Mouse (Mus musculus) hindbrain, embryonic 13.5 days (tissue): ENCODE measurements around the gene Rasgrp2. TPM values are rescaled to one million over a fixed set of nuclear protein-coding genes. Genes with fewer than 3 reads are reported as not detected.
A peak's percentile ranks its signal among the peaks of the same experiment; 100 is the strongest.

Experiments used
- ATAC-seq: fragments of 200-750 bp; cut with Nextera tagmentation; 2 replicates; pipeline ENCODE4 v1.8.0; 2017; ENCODE audit warnings: moderate TSS enrichment; ENCODE audit not compliant: low FRiP score
- H3K27ac ChIP-seq: fragments of 300-500 bp; sonication (generic); 2 replicates; pipeline ENCODE4 v1.5.1; 2015; ENCODE audit warnings: inconsistent platforms, mild to moderate bottlenecking, moderate library complexity
- H3K27me3 ChIP-seq: fragments of 300-500 bp; sonication (generic); 2 replicates; pipeline ENCODE4 v1.6.1; 2015; ENCODE audit warnings: mild to moderate bottlenecking, inconsistent platforms
- H3K36me3 ChIP-seq: fragments of 300-500 bp; sonication (generic); 2 replicates; pipeline ENCODE4 v1.6.1; 2015; ENCODE audit warnings: mild to moderate bottlenecking, inconsistent platforms
- H3K4me1 ChIP-seq: fragments of 300-500 bp; sonication (generic); replicated peaks from 2 replicates; pipeline ENCODE4 v1.6.1; 2015; ENCODE audit warnings: inconsistent platforms
- H3K4me2 ChIP-seq: fragments of 300-500 bp; sonication (generic); 2 replicates; pipeline ENCODE4 v1.6.1; 2015; ENCODE audit warnings: inconsistent platforms, mild to moderate bottlenecking, moderate library complexity
- H3K4me3 ChIP-seq: fragments of 300-500 bp; sonication (generic); 2 replicates; pipeline ENCODE4 v1.5.1; 2015; ENCODE audit warnings: mild to moderate bottlenecking, inconsistent platforms
- H3K9ac ChIP-seq: fragments of 300-500 bp; sonication (generic); 2 replicates; pipeline ENCODE4 v1.6.1; 2015; ENCODE audit warnings: mild to moderate bottlenecking, inconsistent platforms
- H3K9me3 ChIP-seq: fragments of 300-500 bp; sonication (generic); 2 replicates; pipeline ENCODE4 v1.6.1; 2016; ENCODE audit warnings: inconsistent platforms
- whole genome bisulfite sequencing: fragments of 180-500 bp; shearing (Covaris S2); methylation state at CpG from one replicate; pipeline ENCODE4 v1.1.7; 2015; 5-methylcytosine and 5-hydroxymethylcytosine counted together
- polyA plus RNA-seq: library from polyadenylated mRNA; unstranded; fragments of >200 nt; fragmentation: Nextera tagmentation; extraction: Ambion mirVana; gene quantifications from 2 replicates; pipeline ENCODE4 v1.2.1, GENCODE M21; 2015

Rasgrp2 gene
- polyA plus RNA-seq, 1 experiment from 2014 or later: 42.0 TPM

DNA sequence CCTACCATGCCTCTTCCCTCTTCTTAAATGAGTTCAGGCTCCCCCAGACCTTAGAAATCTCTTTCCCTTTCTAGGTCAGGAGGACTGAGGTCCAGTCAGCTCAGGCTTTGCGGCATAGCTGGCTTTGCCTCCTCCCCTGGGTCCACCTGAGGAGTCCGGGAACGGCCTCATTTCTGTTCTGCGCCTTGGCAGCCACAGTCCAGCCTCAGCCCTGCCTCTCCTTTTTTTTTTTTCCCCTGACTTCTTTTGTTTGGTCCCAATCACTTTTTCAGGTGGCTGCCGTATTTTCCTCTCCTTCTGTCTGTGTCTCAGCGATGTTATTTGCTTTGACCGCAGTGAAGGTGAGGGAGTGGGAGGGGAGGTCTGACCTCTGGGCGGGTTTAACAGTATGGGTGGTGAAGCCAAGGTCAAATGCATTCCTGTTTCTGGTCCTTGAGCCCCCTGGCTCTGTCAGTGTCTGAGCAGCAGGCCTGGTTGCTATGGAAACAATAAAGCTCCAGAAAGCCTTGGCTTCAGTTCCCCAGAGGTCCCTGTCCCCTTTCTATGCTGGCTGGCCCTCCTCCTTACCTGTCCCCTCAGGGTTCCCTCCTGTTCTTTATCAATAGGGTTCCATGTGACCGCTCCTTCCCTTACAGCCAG lies 53.7 kb downstream of the Rasgrp2 start:
- peaks cover 23% of the 10 kb centered on the region for H3K36me3 ChIP-seq
- 29% methylated on average over 9 of the region's 9 CpGs for WGBS
- H3K27ac ChIP-seq: peak overlapping the region; percentile 85
- peak overlapping the region; percentile 22; the same call in 1 of the 2 replicates for H3K4me2 ChIP-seq
- H3K4me3 ChIP-seq: no peak overlapping the region
- peak; percentile 38; the same call in 1 of the 2 replicates for ATAC-seq
- no peaks in the 10 kb centered on the region for H3K9me3 ChIP-seq
- H3K27me3 ChIP-seq: no peaks in the 10 kb centered on the region
- peaks cover 71% of the 10 kb centered on the region for H3K4me1 ChIP-seq
- H3K9ac ChIP-seq: peak overlapping the region; percentile 61

DNA sequence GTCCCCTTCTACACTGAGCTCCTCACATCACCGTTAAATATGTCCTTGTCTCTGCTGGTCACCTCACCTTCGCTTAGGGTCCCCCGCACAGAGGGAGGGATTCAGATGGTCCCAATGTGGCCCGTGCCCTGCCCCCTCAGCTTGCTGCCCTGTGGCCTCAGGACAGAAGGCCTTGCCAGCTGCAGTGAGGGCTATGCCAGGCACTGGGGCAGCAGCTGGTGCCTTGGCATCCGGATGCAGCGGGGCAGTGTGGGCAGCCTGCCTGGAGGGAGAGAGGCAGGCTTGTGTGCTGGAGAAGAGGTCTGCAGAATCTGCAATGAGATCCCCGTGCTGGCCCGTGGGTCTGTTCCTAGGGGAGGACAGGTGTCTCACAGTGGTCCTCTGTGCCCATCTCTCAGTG lies 54.2 kb downstream of the Rasgrp2 start:
- Histone ChIP-seq H3K4me3 (no peak overlapping the region), H3K4me1 (peaks cover 66% of the 10 kb centered on the region), H3K36me3 (peaks cover 28% of the 10 kb centered on the region), H3K4me2 (no peak overlapping the region), H3K27ac (peak overlapping the region; percentile 85), H3K9me3 (no peaks in the 10 kb centered on the region), H3K9ac (peak overlapping the region; percentile 61), H3K27me3 (no peaks in the 10 kb centered on the region)
- WGBS: 61% methylated on average over 8 of the region's 8 CpGs
- ATAC-seq: peak; percentile 8; the same call in 1 of the 2 replicates

DNA sequence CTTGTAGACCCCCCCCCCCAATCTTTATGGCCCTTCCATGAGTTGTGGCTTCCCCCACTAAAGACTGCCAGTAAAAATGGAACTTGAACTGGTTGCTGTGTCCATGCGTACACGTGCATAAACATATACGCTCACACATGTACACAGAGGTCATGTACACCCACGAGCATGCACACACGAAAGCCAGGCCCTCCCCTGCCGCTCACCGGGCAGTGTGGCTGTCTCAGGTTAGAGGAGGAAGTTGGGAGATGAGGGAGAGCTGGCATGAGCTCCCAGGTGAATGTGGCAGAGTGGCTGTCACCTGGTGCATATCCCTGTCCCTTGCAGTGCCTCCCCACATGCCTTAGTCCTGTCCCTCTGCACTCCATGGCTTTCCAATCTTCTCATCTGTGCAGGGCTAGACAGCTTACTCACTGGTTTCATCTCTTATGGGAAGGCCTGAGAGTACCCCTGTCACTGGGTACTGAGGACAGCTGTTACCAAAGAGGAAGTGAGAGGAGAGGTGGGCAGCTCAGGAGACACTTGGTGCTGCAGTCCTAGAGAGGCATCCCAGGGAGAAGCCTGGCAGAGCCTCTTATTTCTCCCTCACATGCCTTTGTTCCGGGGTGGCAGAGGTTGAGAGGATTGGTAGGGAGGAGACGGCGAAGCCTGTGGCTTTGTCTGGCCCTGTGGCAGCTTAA lies 55.0 kb downstream of the Rasgrp2 start:
- Histone ChIP-seq H3K4me1 (peaks cover 57% of the 10 kb centered on the region), H3K36me3 (peaks cover 37% of the 10 kb centered on the region), H3K9me3 (no peaks in the 10 kb centered on the region), H3K27ac (peak overlapping the region; percentile 85), H3K27me3 (no peaks in the 10 kb centered on the region), H3K4me2 (no peak overlapping the region), H3K4me3 (no peak overlapping the region), H3K9ac (peak overlapping the region; percentile 11; the same call in 1 of the 2 replicates)
- ATAC-seq: no peak
- 70% methylated on average over 10 of the region's 10 CpGs for WGBS

DNA sequence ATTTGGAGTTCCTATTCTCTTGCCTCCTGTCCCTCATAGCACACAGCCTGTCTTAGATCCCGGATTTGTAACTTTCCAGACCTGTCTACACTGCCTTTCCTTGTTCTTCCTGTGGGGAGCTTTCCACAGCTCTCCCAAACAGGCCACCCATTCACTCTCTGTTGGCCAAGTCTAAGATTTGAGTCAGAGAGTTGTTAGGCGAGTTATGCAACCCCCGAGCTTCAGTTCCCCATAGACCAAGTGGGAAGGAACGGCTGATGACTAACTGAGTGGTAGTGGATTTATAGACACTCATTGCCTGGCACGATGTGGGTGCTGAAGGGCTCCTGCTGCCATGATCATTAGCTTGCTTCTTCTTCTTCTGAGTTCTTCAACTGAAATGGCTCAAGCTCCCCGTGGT lies 60.4 kb downstream of the Rasgrp2 start:
- H3K9ac ChIP-seq: no peak overlapping the region
- no peak overlapping the region for H3K4me3 ChIP-seq
- H3K36me3 ChIP-seq: peaks cover 52% of the 10 kb centered on the region
- 89% methylated on average over 6 of the region's 6 CpGs for WGBS
- no peak overlapping the region for H3K27ac ChIP-seq
- no peaks in the 10 kb centered on the region for H3K27me3 ChIP-seq
- no peak overlapping the region for H3K4me2 ChIP-seq
- ATAC-seq: no peak
- peaks cover 23% of the 10 kb centered on the region for H3K4me1 ChIP-seq
- no peaks in the 10 kb centered on the region for H3K9me3 ChIP-seq

DNA sequence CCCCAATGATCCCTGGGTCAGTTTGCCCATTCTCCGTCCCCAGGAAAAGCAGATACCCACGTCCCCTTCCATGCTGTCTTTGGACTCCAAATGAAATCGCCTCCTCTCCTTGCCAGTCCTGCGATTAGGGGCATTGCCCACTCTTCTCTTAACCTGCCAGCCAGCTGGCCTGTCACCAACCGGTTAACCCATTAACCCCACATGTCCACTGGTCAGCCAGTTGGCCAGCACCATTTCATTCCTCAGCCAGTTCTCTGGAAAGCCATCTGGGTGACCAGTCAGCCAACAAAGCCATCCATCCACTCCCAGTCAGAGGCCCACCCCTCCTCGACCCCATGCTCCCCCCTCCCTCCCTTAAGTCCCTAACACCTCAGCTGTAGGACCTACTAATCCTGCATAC lies 63.7 kb downstream of the Rasgrp2 start:
- H3K36me3 ChIP-seq: peaks cover 29% of the 10 kb centered on the region
- ATAC-seq: no peak
- 51% methylated on average over 6 of the region's 6 CpGs for WGBS
- H3K4me1 ChIP-seq: peaks cover 36% of the 10 kb centered on the region
- no peak overlapping the region for H3K4me3 ChIP-seq
- 0 out of 2 replicates have a peak overlapping the region, but pooled peaks have one; percentile 2 for H3K27ac ChIP-seq
- H3K4me2 ChIP-seq: no peak overlapping the region
- no peaks in the 10 kb centered on the region for H3K9me3 ChIP-seq
- no peaks in the 10 kb centered on the region for H3K27me3 ChIP-seq
- H3K9ac ChIP-seq: no peak overlapping the region

DNA sequence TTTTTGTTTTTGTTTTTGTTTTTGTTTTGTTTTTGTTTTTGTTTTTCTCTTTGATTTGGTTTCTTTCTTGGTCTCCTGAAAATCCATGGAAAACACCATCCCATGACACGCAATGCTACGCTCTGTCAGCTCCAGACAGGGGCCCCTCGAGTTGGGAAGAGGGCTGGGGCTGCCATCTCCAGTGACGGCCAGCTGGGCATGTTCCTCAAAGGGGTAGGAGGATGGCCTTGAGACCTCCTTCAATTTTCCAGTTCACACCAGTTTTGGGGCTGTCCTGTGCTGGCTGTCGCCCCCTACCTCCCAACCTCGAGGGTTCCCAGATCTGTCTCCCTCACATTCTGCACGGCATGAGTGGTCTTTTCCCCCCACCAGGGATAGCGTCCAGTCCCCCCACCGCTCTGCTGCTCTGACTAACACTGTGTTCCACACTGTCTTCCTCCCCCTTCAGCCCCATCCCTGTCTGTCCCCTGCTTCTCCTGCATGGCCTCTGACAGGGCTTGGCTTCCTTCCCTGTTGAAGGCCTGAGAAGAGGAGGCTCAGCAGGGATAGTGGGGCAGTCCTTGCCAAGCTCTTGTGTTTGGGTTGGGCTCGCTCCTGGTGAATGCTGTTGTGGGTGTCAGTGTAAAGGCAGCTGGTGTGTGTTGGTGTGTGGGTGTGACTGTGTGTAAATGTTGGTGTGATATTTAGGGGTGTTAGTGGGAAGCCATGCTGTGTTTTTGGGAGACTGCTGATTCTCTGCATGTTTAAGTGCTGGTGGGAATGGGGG lies 65.3 kb downstream of the Rasgrp2 start:
- peaks cover 13% of the 10 kb centered on the region for H3K36me3 ChIP-seq
- WGBS: 37% methylated on average over 10 of the region's 10 CpGs
- no peak overlapping the region for H3K4me3 ChIP-seq
- H3K27ac ChIP-seq: peak overlapping the region; percentile 81
- no peak overlapping the region for H3K4me2 ChIP-seq
- H3K9me3 ChIP-seq: no peaks in the 10 kb centered on the region
- peak; percentile 70 for ATAC-seq
- no peaks in the 10 kb centered on the region for H3K27me3 ChIP-seq
- peaks cover 43% of the 10 kb centered on the region for H3K4me1 ChIP-seq
- peak overlapping the region; percentile 11; the same call in 1 of the 2 replicates for H3K9ac ChIP-seq

Other genes starting within 250 kb of the Rasgrp2 start
- gene Majin, start 215.0 kb upstream of the Rasgrp2 start, polyA plus RNA-seq: not detected in 2 replicates
- 0.27 TPM in 1 of 2 replicates, not detected in the other for gene Gpha2, start 173.0 kb upstream of the Rasgrp2 start, polyA plus RNA-seq
- 93.8 and 98.3 TPM in 2 replicates for gene Ppp2r5b, start 163.5 kb upstream of the Rasgrp2 start, polyA plus RNA-seq
- gene Atg2a, start 157.7 kb upstream of the Rasgrp2 start, polyA plus RNA-seq: 11.6 and 11.7 TPM in 2 replicates
- gene Ehd1, start 122.6 kb upstream of the Rasgrp2 start, polyA plus RNA-seq: 86.8 and 96.4 TPM in 2 replicates
- 0.42 and 0.48 TPM in 2 replicates for gene Cdc42bpg, start 92.9 kb upstream of the Rasgrp2 start, polyA plus RNA-seq
- gene Men1, start 64.4 kb upstream of the Rasgrp2 start, polyA plus RNA-seq: 71.7 and 73.8 TPM in 2 replicates
- 17.5 and 17.6 TPM in 2 replicates for gene Map4k2, start 58.2 kb upstream of the Rasgrp2 start, polyA plus RNA-seq
- gene Sf1, start 35.6 kb upstream of the Rasgrp2 start, polyA plus RNA-seq: 103 and 107 TPM in 2 replicates
- 4.9 and 5.7 TPM in 2 replicates for gene Pygm, start 14.9 kb upstream of the Rasgrp2 start, polyA plus RNA-seq
- gene Nrxn2, start 19.4 kb downstream of the Rasgrp2 start, polyA plus RNA-seq: 23.5 and 27.7 TPM in 2 replicates
- gene Slc22a12, start 143.7 kb downstream of the Rasgrp2 start, polyA plus RNA-seq: 0.10 and 0.23 TPM in 2 replicates